Mouse (Mus musculus) liver, adult 2 months (tissue): ENCODE results near the gene Ifi47.

Experiments used
- CTCF ChIP-seq: fragments of 200-500 bp; IDR thresholded peaks from 2 replicates; pipeline ENCODE4 v1.5.1; 2011; ENCODE audit warnings: low read depth, low read length, control low read depth
- POLR2A ChIP-seq: fragments of 200-500 bp; IDR thresholded peaks from 2 replicates; pipeline ENCODE4 v1.6.1; 2011; ENCODE audit warnings: low read length, control low read depth; ENCODE audit not compliant: insufficient read depth; ENCODE audit errors: extremely low read depth

DNA sequence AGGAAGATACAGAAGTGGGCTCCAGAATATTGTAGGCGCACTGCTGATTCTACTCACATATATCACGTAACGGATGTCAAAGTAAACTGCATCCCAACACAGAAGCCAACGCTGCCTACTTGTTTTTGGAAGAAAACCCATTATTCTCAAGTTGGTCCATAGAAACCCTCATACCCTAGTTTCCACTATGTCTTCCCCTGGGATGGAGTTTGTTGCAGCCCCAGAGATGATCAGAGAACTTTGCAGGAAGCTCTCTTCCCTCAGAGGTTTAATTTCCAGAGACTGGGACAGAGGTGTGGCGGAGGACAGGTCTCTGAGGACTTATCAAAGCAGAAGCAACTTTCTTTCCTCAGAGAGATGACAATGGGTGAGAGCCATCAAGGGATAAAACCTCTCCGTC lies 65.6 kb downstream of the Ifi47 start, which contains the start of gene Olfr1395:
- TF ChIP-seq CTCF (no peak), POLR2A (no peak)
